Mouse (Mus musculus): Measurements from ENCODE around the gene Wipf2. TPM values are rescaled to one million over a fixed set of nuclear protein-coding genes. Genes with fewer than 3 reads are reported as not detected.
"Not testable (repeated sequence)": the region's sequence is repeated elsewhere in the genome, so short reads cannot be mapped to it uniquely, and the experiment has no call there.

The Wipf2 gene
- polyA plus RNA-seq, 1 experiment, result 11.4 TPM

GRCm38 (mm10) chr11:98918231-98918630 lies 54.8 kb downstream of the Wipf2 start:
- no peak overlapping the region for H3K27ac ChIP-seq (ENCODE audit: insufficient read depth, low read length)

GRCm38 (mm10) chr11:98919009-98919408 lies 55.6 kb downstream of the Wipf2 start:
- peaks cover 16% of the 10 kb centered on the region for H3K4me1 ChIP-seq (ENCODE audit: control insufficient read depth, insufficient read depth, low read length)
- no peak for TF ChIP-seq POLR2A (IDR thresholded peaks at IDR 0.05; ENCODE audit: low read depth, low read length)
- no peak for TF ChIP-seq CTCF (IDR thresholded peaks at IDR 0.05; ENCODE audit: borderline replicate concordance, insufficient read depth, low read length)
- H3K4me3 ChIP-seq (ENCODE audit: insufficient read depth, low read length), result no peak overlapping the region
- H3K27ac ChIP-seq (ENCODE audit: insufficient read depth, low read length), result no peak overlapping the region

More at GRCm38 (mm10) chr11:98918231-98918630, 54.8 kb downstream of the Wipf2 start:
- peaks cover 13% of the 10 kb centered on the region for H3K4me1 ChIP-seq (ENCODE audit: control insufficient read depth, insufficient read depth, low read length)
- H3K4me3 ChIP-seq (ENCODE audit: insufficient read depth, low read length), result no peak overlapping the region
- TF ChIP-seq POLR2A (IDR thresholded peaks at IDR 0.05; ENCODE audit: low read depth, low read length) (no peak), CTCF (IDR thresholded peaks at IDR 0.05; ENCODE audit: borderline replicate concordance, insufficient read depth, low read length) (no peak)

GRCm38 (mm10) chr11:98921813-98922212 lies 58.4 kb downstream of the Wipf2 start:
- H3K27ac ChIP-seq (ENCODE audit: insufficient read depth, low read length); H3K4me3 ChIP-seq (ENCODE audit: insufficient read depth, low read length): not testable (repeated sequence)
- H3K4me1 ChIP-seq (ENCODE audit: control insufficient read depth, insufficient read depth, low read length), result peaks cover 25% of the 10 kb centered on the region
- peak; percentile 62; the same call in 1 of the 2 replicates for TF ChIP-seq CTCF (IDR thresholded peaks at IDR 0.05; ENCODE audit: borderline replicate concordance, insufficient read depth, low read length)

- peak; percentile 55; the same call in 1 of the 2 replicates for TF ChIP-seq CTCF (IDR thresholded peaks at IDR 0.05; ENCODE audit: borderline replicate concordance, insufficient read depth, low read length)
- H3K4me3 ChIP-seq (ENCODE audit: insufficient read depth, low read length), result not testable (repeated sequence)
- peak overlapping the region; percentile 41 for H3K27ac ChIP-seq (ENCODE audit: insufficient read depth, low read length)
- peaks cover 25% of the 10 kb centered on the region for H3K4me1 ChIP-seq (ENCODE audit: control insufficient read depth, insufficient read depth, low read length)
These were observed 58.9 kb downstream of the Wipf2 start for GRCm38 (mm10) chr11:98922307-98922706.

GRCm38 (mm10) chr11:98922851-98923711 lies 59.6 kb downstream of the Wipf2 start:
- not testable (repeated sequence) for H3K4me3 ChIP-seq (ENCODE audit: insufficient read depth, low read length)
- peaks cover 19% of the 10 kb centered on the region for H3K4me1 ChIP-seq (ENCODE audit: control insufficient read depth, insufficient read depth, low read length)
- H3K27ac ChIP-seq (ENCODE audit: insufficient read depth, low read length), result peak overlapping the region; percentile 66

- Histone ChIP-seq H3K27ac (ENCODE audit: insufficient read depth, low read length) (peak overlapping the region; percentile 38; the same call in 1 of the 2 replicates), H3K4me1 (ENCODE audit: control insufficient read depth, insufficient read depth, low read length) (peaks cover 21% of the 10 kb centered on the region), H3K4me3 (ENCODE audit: insufficient read depth, low read length) (no peak overlapping the region)
- TF ChIP-seq CTCF (IDR thresholded peaks at IDR 0.05; ENCODE audit: borderline replicate concordance, insufficient read depth, low read length) (no peak), POLR2A (IDR thresholded peaks at IDR 0.05; ENCODE audit: low read depth, low read length) (no peak)
These were observed 61.3 kb downstream of the Wipf2 start for GRCm38 (mm10) chr11:98924633-98925175.

- H3K27ac ChIP-seq (ENCODE audit: insufficient read depth, low read length), result peak overlapping the region; percentile 54; the same call in 1 of the 2 replicates
- peaks cover 26% of the 10 kb centered on the region for H3K4me1 ChIP-seq (ENCODE audit: control insufficient read depth, insufficient read depth, low read length)
- TF ChIP-seq POLR2A (IDR thresholded peaks at IDR 0.05; ENCODE audit: low read depth, low read length), result no peak
- no peak for TF ChIP-seq CTCF (IDR thresholded peaks at IDR 0.05; ENCODE audit: borderline replicate concordance, insufficient read depth, low read length)
- no peak overlapping the region for H3K4me3 ChIP-seq (ENCODE audit: insufficient read depth, low read length)
These were observed 61.9 kb downstream of the Wipf2 start for GRCm38 (mm10) chr11:98925265-98925721.

- peak overlapping the region; percentile 54; the same call in 1 of the 2 replicates for H3K27ac ChIP-seq (ENCODE audit: insufficient read depth, low read length)
- H3K4me3 ChIP-seq (ENCODE audit: insufficient read depth, low read length), result no peak overlapping the region
- TF ChIP-seq CTCF (IDR thresholded peaks at IDR 0.05; ENCODE audit: borderline replicate concordance, insufficient read depth, low read length) (no peak), POLR2A (IDR thresholded peaks at IDR 0.05; ENCODE audit: low read depth, low read length) (no peak)
- H3K4me1 ChIP-seq (ENCODE audit: control insufficient read depth, insufficient read depth, low read length), result peaks cover 32% of the 10 kb centered on the region
These were observed 62.5 kb downstream of the Wipf2 start for GRCm38 (mm10) chr11:98925868-98926311.

- H3K27ac ChIP-seq (ENCODE audit: insufficient read depth, low read length), result no peak overlapping the region
- TF ChIP-seq CTCF (IDR thresholded peaks at IDR 0.05; ENCODE audit: borderline replicate concordance, insufficient read depth, low read length) (no peak), POLR2A (IDR thresholded peaks at IDR 0.05; ENCODE audit: low read depth, low read length) (no peak)
- H3K4me1 ChIP-seq (ENCODE audit: control insufficient read depth, insufficient read depth, low read length), result peaks cover 38% of the 10 kb centered on the region
- no peak overlapping the region for H3K4me3 ChIP-seq (ENCODE audit: insufficient read depth, low read length)
These were observed 63.1 kb downstream of the Wipf2 start for GRCm38 (mm10) chr11:98926553-98926952.

Data from embryonic fibroblast, embryonic 13.5 days (primary cell).